Mouse (Mus musculus): ENCODE results near the gene Vmn1r192. TPM values are rescaled to one million over a fixed set of nuclear protein-coding genes. Genes with fewer than 3 reads are reported as not detected.
"Not testable (repeated sequence)": the region's sequence is repeated elsewhere in the genome, so short reads cannot be mapped to it uniquely, and the experiment has no call there.

Gene Vmn1r192
- total RNA-seq, 1 experiment, result not detected

GRCm38 (mm10) chr13:22183869-22184268 is 7.1 kb downstream of the Vmn1r192 start, which contains the start of gene Vmn1r191:
Gene Vmn1r191 (minus strand): TSS chr13:22183969.
- no peak for DNase-seq (ENCODE audit: low read depth, low spot score)
- Histone ChIP-seq H3K27ac (ENCODE audit: insufficient read depth, low read depth, low read length, poor library complexity, severe bottlenecking) (no peak within 1 kb of the TSS), H3K4me1 (ENCODE audit: control insufficient read depth in 2 of 2, insufficient read depth in 2 of 2, low read length in 2 of 2, poor library complexity in 1 of 2) (no peaks in the 10 kb centered on the region), H3K9me3 (ENCODE audit: control insufficient read depth, insufficient read depth, low read depth, low read length) (no peaks in the 10 kb centered on the region), H3K4me3 (ENCODE audit: insufficient read depth in 1 of 2, low read depth in 1 of 2, low read length in 2 of 2, poor library complexity in 1 of 2, severe bottlenecking in 1 of 2) (no peak within 1 kb of the TSS), H3K9ac (ENCODE audit: insufficient read depth, low read depth, low read length, poor library complexity, severe bottlenecking) (no peak within 1 kb of the TSS), H3K36me3 (ENCODE audit: control insufficient read depth, insufficient read depth, low read length, poor library complexity, severe bottlenecking) (no peaks in the 10 kb centered on the region)
- TF ChIP-seq MAFK (IDR thresholded peaks at IDR 0.05; ENCODE audit: insufficient read depth, low read depth, low read length), result no peak
- no peak for TF ChIP-seq ZC3H11A (IDR thresholded peaks at IDR 0.05; ENCODE audit: borderline replicate concordance, low read depth, low read length)
- TF ChIP-seq HCFC1 (IDR thresholded peaks at IDR 0.05; ENCODE audit: borderline replicate concordance, insufficient read depth, low read length), result no peak
- no peak for TF ChIP-seq CHD2 (IDR thresholded peaks at IDR 0.05; ENCODE audit: low read depth, low read length)
- no peak for TF ChIP-seq ZNF384 (IDR thresholded peaks at IDR 0.05; ENCODE audit: low read depth, low read length)
- in situ Hi-C loops (cut with MboI; ENCODE audit: low sequenced_read_pairs in 2 of 2, unreplicated experiment in 2 of 2), result no loop called here

DNA sequence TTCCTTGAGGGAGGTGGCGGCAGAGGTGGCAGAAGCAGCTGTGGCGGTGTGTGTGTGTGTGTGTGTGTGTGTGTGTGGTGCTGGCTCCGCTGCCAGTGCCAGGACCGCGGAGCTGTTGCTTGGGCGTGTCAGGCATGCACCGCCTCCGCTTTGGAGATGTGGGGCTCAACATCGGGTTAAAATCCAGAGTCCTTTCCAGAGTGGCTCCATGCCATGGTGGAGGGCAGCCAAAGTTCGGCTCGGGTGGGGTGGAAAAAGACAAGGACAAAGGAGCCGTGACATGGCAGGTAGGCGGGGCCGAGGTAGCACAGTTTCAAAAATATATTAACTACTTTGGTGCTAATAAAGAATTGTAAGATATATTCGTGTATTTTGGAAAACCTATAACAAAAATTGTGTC is 22.5 kb downstream of the Vmn1r192 start:
- Histone ChIP-seq H3K4me3 (ENCODE audit: insufficient read depth in 1 of 2, low read depth in 1 of 2, low read length in 2 of 2, poor library complexity in 1 of 2, severe bottlenecking in 1 of 2) (peak overlapping the region; percentile 38 to 48; a peak in 3 of 4 replicates), H3K4me1 (ENCODE audit: control insufficient read depth in 2 of 2, insufficient read depth in 2 of 2, low read length in 2 of 2, poor library complexity in 1 of 2) (peaks cover 0 to 2% of the 10 kb centered on the region in 2 experiments; a peak in 1 of 4 replicates), H3K27ac (ENCODE audit: insufficient read depth, low read depth, low read length, poor library complexity, severe bottlenecking) (no peak overlapping the region), H3K9ac (ENCODE audit: insufficient read depth, low read depth, low read length, poor library complexity, severe bottlenecking) (no peak overlapping the region; the same call in 1 of the 2 replicates), H3K36me3 (ENCODE audit: control insufficient read depth, insufficient read depth, low read length, poor library complexity, severe bottlenecking) (no peaks in the 10 kb centered on the region), H3K9me3 (ENCODE audit: control insufficient read depth, insufficient read depth, low read depth, low read length) (no peaks in the 10 kb centered on the region)
- TF ChIP-seq HCFC1 (IDR thresholded peaks at IDR 0.05; ENCODE audit: borderline replicate concordance, insufficient read depth, low read length) (no peak), CHD2 (IDR thresholded peaks at IDR 0.05; ENCODE audit: low read depth, low read length) (no peak), ZNF384 (IDR thresholded peaks at IDR 0.05; ENCODE audit: low read depth, low read length) (no peak), ZC3H11A (IDR thresholded peaks at IDR 0.05; ENCODE audit: borderline replicate concordance, low read depth, low read length) (no peak), MAFK (IDR thresholded peaks at IDR 0.05; ENCODE audit: insufficient read depth, low read depth, low read length) (no peak)
- in situ Hi-C loops (cut with MboI; ENCODE audit: low sequenced_read_pairs in 2 of 2, unreplicated experiment in 2 of 2), result no loop called here
- DNase-seq (ENCODE audit: low read depth, low spot score), result no peak

DNA sequence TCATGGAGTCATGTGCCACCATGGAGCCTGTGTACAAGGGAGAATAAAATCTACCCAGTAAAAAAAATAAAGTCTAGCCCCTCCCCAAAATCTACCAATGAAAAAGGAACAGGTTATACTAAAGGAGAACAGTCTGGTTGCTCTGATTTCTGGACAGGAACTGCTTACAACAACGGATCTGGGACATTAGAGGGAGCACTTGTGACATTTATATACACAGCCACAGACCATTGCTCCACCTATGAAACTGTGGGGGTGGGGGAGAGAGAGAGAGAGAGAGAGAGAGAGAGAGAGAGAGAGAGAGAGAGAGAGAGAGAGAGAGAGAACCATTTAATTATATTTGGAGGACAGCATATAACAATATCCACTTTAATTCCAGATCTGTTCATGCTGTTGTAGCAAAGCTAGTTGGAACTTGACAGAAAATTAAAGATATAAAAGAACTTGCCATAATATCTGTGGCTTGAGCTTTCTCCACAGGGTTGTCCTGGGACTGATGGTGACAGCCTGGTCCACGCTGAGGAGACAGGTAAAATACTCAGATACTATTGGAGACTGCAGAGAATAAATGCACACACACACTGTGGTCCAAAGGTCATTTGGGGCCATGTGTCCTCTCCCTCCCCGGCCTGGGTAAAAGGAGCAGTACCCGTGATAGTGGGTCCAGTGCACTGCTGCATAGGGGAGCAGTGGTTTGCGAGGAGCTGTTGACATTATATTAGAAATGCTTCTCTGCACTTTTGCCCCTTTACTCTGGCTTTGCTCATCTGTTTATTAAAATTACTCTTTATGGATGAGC is 54.2 kb downstream of the Vmn1r192 start:
- DNase-seq (ENCODE audit: low read depth, low spot score); H3K9ac ChIP-seq (ENCODE audit: insufficient read depth, low read depth, low read length, poor library complexity, severe bottlenecking); H3K9me3 ChIP-seq (ENCODE audit: control insufficient read depth, insufficient read depth, low read depth, low read length); H3K36me3 ChIP-seq (ENCODE audit: control insufficient read depth, insufficient read depth, low read length, poor library complexity, severe bottlenecking); H3K4me1 ChIP-seq (ENCODE audit: control insufficient read depth in 2 of 2, insufficient read depth in 2 of 2, low read length in 2 of 2, poor library complexity in 1 of 2); in situ Hi-C loops (cut with MboI; ENCODE audit: low sequenced_read_pairs in 2 of 2, unreplicated experiment in 2 of 2); H3K27ac ChIP-seq (ENCODE audit: insufficient read depth, low read depth, low read length, poor library complexity, severe bottlenecking); H3K4me3 ChIP-seq (ENCODE audit: insufficient read depth in 1 of 2, low read depth in 1 of 2, low read length in 2 of 2, poor library complexity in 1 of 2, severe bottlenecking in 1 of 2): not testable (repeated sequence)

Other genes with a start within 250 kb of the Vmn1r192 start
- 5.4 and 6.2 TPM in 2 replicates for gene Zfp184, start 246.0 kb downstream of the Vmn1r192 start, total RNA-seq (2012; rRNA removed)
- 0.26 and 0.31 TPM in 2 replicates for gene Pom121l2, start 209.9 kb downstream of the Vmn1r192 start, total RNA-seq (2012; rRNA removed)
- gene Prss16, start 181.4 kb downstream of the Vmn1r192 start, total RNA-seq (2012; rRNA removed), result 2.6 and 2.9 TPM in 2 replicates
- gene Hist1h2ah, start 155.6 kb downstream of the Vmn1r192 start, total RNA-seq (2012; rRNA removed), result 1,543 and 2,450 TPM in 2 replicates
- gene Hist1h2bk, start 155.3 kb downstream of the Vmn1r192 start, total RNA-seq (2012; rRNA removed), result 1,340 and 1,966 TPM in 2 replicates
- 814 and 830 TPM in 2 replicates for gene Hist1h4i, start 149.8 kb downstream of the Vmn1r192 start, total RNA-seq (2012; rRNA removed)
- 786 and 868 TPM in 2 replicates for gene Hist1h2ag, start 148.2 kb downstream of the Vmn1r192 start, total RNA-seq (2012; rRNA removed)
- gene Hist1h2bj, start 147.9 kb downstream of the Vmn1r192 start, total RNA-seq (2012; rRNA removed), result 1,371 and 1,735 TPM in 2 replicates
- gene Vmn1r188, start 106.7 kb downstream of the Vmn1r192 start, total RNA-seq (2012; rRNA removed), result not detected in 2 replicates
- gene Vmn1r189, start 85.3 kb downstream of the Vmn1r192 start, total RNA-seq (2012; rRNA removed), result not detected in 2 replicates
- gene Vmn1r191, start 7.2 kb downstream of the Vmn1r192 start, total RNA-seq (2012; rRNA removed), result not detected in 2 replicates
- gene Vmn1r193, start 32.0 kb upstream of the Vmn1r192 start, total RNA-seq (2012; rRNA removed), result not detected in 2 replicates
- not detected in 2 replicates for gene Vmn1r194, start 53.1 kb upstream of the Vmn1r192 start, total RNA-seq (2012; rRNA removed)
- not detected in 2 replicates for gene Vmn1r195, start 79.4 kb upstream of the Vmn1r192 start, total RNA-seq (2012; rRNA removed)
- not detected in 2 replicates for gene Vmn1r196, start 98.8 kb upstream of the Vmn1r192 start, total RNA-seq (2012; rRNA removed)
- not detected in 2 replicates for gene Vmn1r197, start 133.4 kb upstream of the Vmn1r192 start, total RNA-seq (2012; rRNA removed)
- gene Vmn1r198, start 159.2 kb upstream of the Vmn1r192 start, total RNA-seq (2012; rRNA removed), result 0.04 TPM in 1 of 2 replicates, not detected in the other
- not detected in 2 replicates for gene Vmn1r199, start 188.7 kb upstream of the Vmn1r192 start, total RNA-seq (2012; rRNA removed)
- not detected in 2 replicates for gene Vmn1r200, start 199.2 kb upstream of the Vmn1r192 start, total RNA-seq (2012; rRNA removed)